In the genomic region with DNA sequence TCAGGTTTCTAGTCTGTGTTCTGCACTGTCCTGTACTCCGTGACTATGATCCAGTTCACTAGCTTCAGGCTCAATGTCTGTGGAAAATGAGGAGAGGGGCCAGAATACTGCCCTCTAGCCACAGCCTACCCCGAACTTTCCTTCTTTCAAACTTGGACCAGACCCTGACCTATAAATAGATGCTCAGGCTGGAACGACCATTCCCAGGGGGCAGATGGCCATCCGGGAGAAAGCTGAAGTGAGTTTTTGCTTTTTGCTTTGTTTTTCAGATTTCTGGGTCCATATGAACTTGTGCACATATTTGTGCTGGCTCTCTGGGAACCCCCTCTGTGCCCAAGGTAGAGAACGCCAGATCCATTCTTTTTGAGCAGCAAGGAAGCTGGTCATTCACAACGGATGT, we compare ENCODE assay signal across 27 mouse cellular contexts. TPM values are rescaled to one million over a fixed set of nuclear protein-coding genes. Genes with fewer than 3 reads are reported as not detected.
DNase-seq lines count a peak whose midpoint lies in the region; ATAC-seq lines count a peak whose summit lies in the region.
"Had no signal": no experiment of that assay in that cellular context is flagged by ENCODE, and none has a peak within 500 bp of the region (broad histone marks: within the 10 kb centered on the region; RNA-seq: fewer than 3 reads in every experiment).

No protein-coding gene starts in this region.

- peaks cover 51% of the 10 kb centered on the region for H3K36me3 ChIP-seq in forebrain, embryonic 10.5 days (replicated peaks)
- no peaks in the 10 kb centered on the region; the same call in 1 of the 2 replicates for H3K36me3 ChIP-seq in forebrain, embryonic 11.5 days (ENCODE audit: control insufficient read depth, insufficient read depth, low read length)
- no peaks in the 10 kb centered on the region for H3K36me3 ChIP-seq in heart, embryonic 11.5 days (ENCODE audit: control insufficient read depth, insufficient read depth, low read length)
- peaks cover 18% of the 10 kb centered on the region for H3K36me3 ChIP-seq in kidney, embryonic 15.5 days
- H3K36me3 ChIP-seq in kidney, embryonic 14.5 days (ENCODE audit: control insufficient read depth, insufficient read depth, low read length), result peaks cover 10% of the 10 kb centered on the region; the same call in 1 of the 2 replicates
- H3K36me3 ChIP-seq: embryonic facial prominence, embryonic 15.5 days; heart, embryonic 13.5 days; limb, embryonic 10.5 days; limb, embryonic 15.5 days; liver, embryonic 13.5 days; midbrain, embryonic 15.5 days; stomach, embryonic 15.5 days had no signal

- H3K9ac ChIP-seq in forebrain, embryonic 11.5 days (ENCODE audit: low read length), result no peak overlapping the region
- H3K9ac ChIP-seq in heart, embryonic 11.5 days (ENCODE audit: low read depth, low read length), result no peak overlapping the region
- H3K9ac ChIP-seq in kidney, embryonic 15.5 days, result no peak overlapping the region
- no peak overlapping the region for H3K9ac ChIP-seq in kidney, embryonic 14.5 days (ENCODE audit: low read depth, low read length)
- H3K9ac ChIP-seq: embryonic facial prominence, embryonic 15.5 days; heart, embryonic 13.5 days; limb, embryonic 15.5 days; liver, embryonic 13.5 days; midbrain, embryonic 15.5 days; stomach, embryonic 15.5 days had no signal

- peaks cover 30% of the 10 kb centered on the region for H3K4me1 ChIP-seq in forebrain, embryonic 10.5 days
- H3K4me1 ChIP-seq in forebrain, embryonic 11.5 days (replicated peaks; ENCODE audit: control insufficient read depth, insufficient read depth, low read length), result peaks cover 5% of the 10 kb centered on the region
- peaks cover 3% of the 10 kb centered on the region; the same call in 1 of the 2 replicates for H3K4me1 ChIP-seq in heart, embryonic 11.5 days (ENCODE audit: control insufficient read depth, insufficient read depth, low read length)
- peaks cover 23% of the 10 kb centered on the region for H3K4me1 ChIP-seq in kidney, embryonic 15.5 days
- peaks cover 5% of the 10 kb centered on the region; the same call in 1 of the 2 replicates for H3K4me1 ChIP-seq in kidney, embryonic 14.5 days (ENCODE audit: control insufficient read depth, insufficient read depth, low read length)
- H3K4me1 ChIP-seq: embryonic facial prominence, embryonic 15.5 days; limb, embryonic 15.5 days; liver, embryonic 13.5 days had no signal

- ATAC-seq in forebrain, embryonic 11.5 days (replicated peaks; ENCODE audit: low FRiP score), result no peak
- no peak for ATAC-seq in heart, embryonic 11.5 days (replicated peaks; ENCODE audit: insufficient number of reproducible peaks, low FRiP score, low TSS enrichment)
- ATAC-seq in kidney, embryonic 15.5 days (replicated peaks; ENCODE audit: low FRiP score), result no peak
- ATAC-seq in kidney, embryonic 14.5 days (ENCODE audit: low FRiP score, low TSS enrichment), result no peak
- ATAC-seq: forebrain, embryonic 14.5 days; hindbrain, embryonic 16.5 days; midbrain, embryonic 15.5 days had no signal

- H3K9me3 ChIP-seq in forebrain, embryonic 10.5 days, result no peaks in the 10 kb centered on the region
- H3K9me3 ChIP-seq in forebrain, embryonic 11.5 days (ENCODE audit: control insufficient read depth, low read length), result no peaks in the 10 kb centered on the region
- H3K9me3 ChIP-seq in heart, embryonic 11.5 days (replicated peaks; ENCODE audit: control insufficient read depth, low read length), result no peaks in the 10 kb centered on the region
- H3K9me3 ChIP-seq in kidney, embryonic 15.5 days (replicated peaks), result no peaks in the 10 kb centered on the region
- H3K9me3 ChIP-seq in kidney, embryonic 14.5 days (ENCODE audit: control insufficient read depth, low read length), result no peaks in the 10 kb centered on the region
- H3K9me3 ChIP-seq: embryonic facial prominence, embryonic 10.5 days; embryonic facial prominence, embryonic 15.5 days; G1E; heart, embryonic 13.5 days; limb, embryonic 10.5 days; limb, embryonic 15.5 days; liver, embryonic 13.5 days; midbrain, embryonic 15.5 days; stomach, embryonic 15.5 days had no signal

- 80% methylated on average over 6 of the region's 6 CpGs for WGBS in forebrain, embryonic 10.5 days
- WGBS in forebrain, embryonic 11.5 days, result 82% methylated on average over 6 of the region's 6 CpGs
- WGBS in heart, embryonic 11.5 days (ENCODE audit: insufficient replicate concordance), result 63% methylated on average over 6 of the region's 6 CpGs
- 53% methylated on average over 6 of the region's 6 CpGs for WGBS in kidney, embryonic 15.5 days
- WGBS in kidney, embryonic 14.5 days, result 60% methylated on average over 6 of the region's 6 CpGs

- H3K4me3 ChIP-seq in forebrain, embryonic 10.5 days, result no peak overlapping the region
- no peak overlapping the region for H3K4me3 ChIP-seq in forebrain, embryonic 11.5 days (ENCODE audit: low read depth, low read length)
- H3K4me3 ChIP-seq in heart, embryonic 11.5 days (ENCODE audit: low read depth, low read length), result no peak overlapping the region
- no peak overlapping the region for H3K4me3 ChIP-seq in kidney, embryonic 15.5 days (replicated peaks)
- H3K4me3 ChIP-seq in kidney, embryonic 14.5 days (ENCODE audit: low read length), result no peak overlapping the region
- H3K4me3 ChIP-seq: embryonic facial prominence, embryonic 10.5 days; embryonic facial prominence, embryonic 15.5 days; heart, embryonic 13.5 days; limb, embryonic 10.5 days; limb, embryonic 15.5 days; liver, embryonic 13.5 days; midbrain, embryonic 15.5 days; stomach, embryonic 15.5 days had no signal

- peaks cover 99% of the 10 kb centered on the region for H3K27me3 ChIP-seq in forebrain, embryonic 10.5 days (ENCODE audit: poor library complexity, severe bottlenecking)
- H3K27me3 ChIP-seq in forebrain, embryonic 11.5 days (ENCODE audit: control insufficient read depth, insufficient read depth, low read length), result peaks cover 2% of the 10 kb centered on the region; the same call in 1 of the 2 replicates
- H3K27me3 ChIP-seq in heart, embryonic 11.5 days (ENCODE audit: control insufficient read depth, insufficient read depth, low read length), result no peaks in the 10 kb centered on the region
- H3K27me3 ChIP-seq in kidney, embryonic 15.5 days, result no peaks in the 10 kb centered on the region
- no peaks in the 10 kb centered on the region for H3K27me3 ChIP-seq in kidney, embryonic 14.5 days (ENCODE audit: control insufficient read depth, insufficient read depth, low read length)
- H3K27me3 ChIP-seq: embryonic facial prominence, embryonic 15.5 days; limb, embryonic 15.5 days; liver, embryonic 13.5 days; stomach, embryonic 15.5 days had no signal

- no peak overlapping the region for H3K4me2 ChIP-seq in forebrain, embryonic 11.5 days (ENCODE audit: low read depth, low read length, severe bottlenecking)
- H3K4me2 ChIP-seq in heart, embryonic 11.5 days, result no peak overlapping the region
- H3K4me2 ChIP-seq in kidney, embryonic 15.5 days, result no peak overlapping the region
- no peak overlapping the region for H3K4me2 ChIP-seq in kidney, embryonic 14.5 days (replicated peaks; ENCODE audit: low read depth, low read length)
- H3K4me2 ChIP-seq: embryonic facial prominence, embryonic 15.5 days; heart, embryonic 13.5 days; limb, embryonic 15.5 days; liver, embryonic 13.5 days; midbrain, embryonic 15.5 days; stomach, embryonic 15.5 days had no signal

- H3K27ac ChIP-seq in forebrain, embryonic 10.5 days, result peak overlapping the region; percentile 70
- no peak overlapping the region for H3K27ac ChIP-seq in forebrain, embryonic 11.5 days (ENCODE audit: low read depth, low read length)
- no peak overlapping the region for H3K27ac ChIP-seq in heart, embryonic 11.5 days (ENCODE audit: low read depth, low read length)
- peak overlapping the region; percentile 6; the same call in 1 of the 2 replicates for H3K27ac ChIP-seq in kidney, embryonic 15.5 days
- H3K27ac ChIP-seq in kidney, embryonic 14.5 days (ENCODE audit: low read depth, low read length), result no peak overlapping the region
- H3K27ac ChIP-seq: embryonic facial prominence, embryonic 15.5 days; heart, embryonic 13.5 days; limb, embryonic 10.5 days; limb, embryonic 15.5 days; liver, embryonic 13.5 days; stomach, embryonic 15.5 days had no signal

- no peak for DNase-seq in forebrain, embryonic 10.5 days (ENCODE audit: extremely low spot score, low spot score)
- no peak for DNase-seq in forebrain, embryonic 11.5 days (ENCODE audit: low spot score)
- DNase-seq in heart, adult 9 months (ENCODE audit: low spot score in 2 of 2), result peak; percentile 11 to 21
- peak; percentile 57 for DNase-seq in adipocyte (ENCODE audit: low spot score)
- DNase-seq in embryo, embryonic 10 days (ENCODE audit: low spot score), result no peak
- DNase-seq: cerebellum, adult 18-20 months; cerebellum, postnatal 14 days; gastrocnemius, postnatal 36 days; kidney, postnatal 10 days; layer of hippocampus, adult 9-11 months; liver, embryonic 13.5 days; lung, adult 18-20 months; lung, postnatal 10 days; right cerebral cortex, postnatal 25 days had no signal

RNA-seq across cellular contexts. Expression of gene Fadd, which starts 52.6 kb away (rescaled TPM):
- polyA plus RNA-seq in forebrain, embryonic 10.5 days (2016; fragmentation: Nextera tagmentation; extraction: Ambion mirVana), result 11.4 and 12.1 TPM in 2 replicates
- polyA plus RNA-seq in forebrain, embryonic 11.5 days (2014; fragmentation: Nextera tagmentation; extraction: Ambion mirVana), result 10.3 and 10.6 TPM in 2 replicates
- 12.0 and 12.3 TPM in 2 replicates for polyA plus RNA-seq in heart, embryonic 11.5 days (2014; fragmentation: Nextera tagmentation; extraction: Ambion mirVana)
- 12.7 and 13.7 TPM in 2 replicates for polyA plus RNA-seq in kidney, embryonic 15.5 days (2015; fragmentation: Nextera tagmentation; extraction: Ambion mirVana)
- 10.9 and 15.2 TPM in 2 replicates for polyA plus RNA-seq in kidney, embryonic 14.5 days (2014; fragmentation: Nextera tagmentation; extraction: Ambion mirVana)

Comparison
In these comparisons a context has a peak if more than half of its experiments do, and no peak if none do; other contexts are left out.
1. H3K27ac ChIP-seq: peak in forebrain, embryonic 10.5 days (single experiment) and kidney, embryonic 15.5 days (single experiment); none in forebrain, embryonic 11.5 days (single experiment), heart, embryonic 11.5 days (single experiment) and kidney, embryonic 14.5 days (single experiment).
2. DNase-seq: peak in heart, adult 9 months (2 of 2) and adipocyte (single experiment); none in forebrain, embryonic 10.5 days (single experiment), forebrain, embryonic 11.5 days (single experiment) and embryo, embryonic 10 days (single experiment).